Mouse (Mus musculus) liver, adult 2 months (tissue): ENCODE measurements at regions not wholly inside any gene's neighbourhood (a gene's known extent, or its start where the extent isn't known, plus 50 kb on each side); places are given as distances from the start of the nearest gene placed in this dataset.

Source experiments
- DNase-seq: peaks from one replicate; pipeline ENCODE4 v3.0.0-alpha.2; 2011; ENCODE audit warnings: low read depth, low spot score; ENCODE audit errors: extremely low read depth
- H3K27ac ChIP-seq: fragments of 200-500 bp; replicated peaks from 2 replicates; pipeline ENCODE4 v1.5.1; 2012; ENCODE audit warnings: low read depth, mild to moderate bottlenecking, control low read depth, inconsistent platforms, low read length; ENCODE audit not compliant: insufficient read depth
- H3K27me3 ChIP-seq: fragments of 200-500 bp; 2 replicates; pipeline ENCODE4 v1.6.1; 2012; ENCODE audit warnings: mild to moderate bottlenecking, moderate library complexity, low read length, inconsistent platforms; ENCODE audit not compliant: control insufficient read depth, insufficient read depth
- H3K36me3 ChIP-seq: fragments of 200-500 bp; 2 replicates; pipeline ENCODE4 v1.6.1; 2012; ENCODE audit warnings: low read length, inconsistent platforms; ENCODE audit not compliant: control insufficient read depth, insufficient read depth
- H3K4me1 ChIP-seq: fragments of 200-500 bp; 2 replicates; pipeline ENCODE4 v1.6.1; 2011; ENCODE audit warnings: low read length; ENCODE audit not compliant: control insufficient read depth, insufficient read depth
- H3K4me3 ChIP-seq: fragments of 200-500 bp; 2 replicates; pipeline ENCODE4 v1.5.1; 2011; ENCODE audit warnings: low read depth, mild to moderate bottlenecking, control low read depth, low read length, moderate library complexity; ENCODE audit not compliant: insufficient read depth
- H3K79me2 ChIP-seq: fragments of 200-500 bp; 2 replicates; pipeline ENCODE4 v1.6.1; 2012; ENCODE audit warnings: inconsistent platforms, mild to moderate bottlenecking, low read length, moderate library complexity; ENCODE audit not compliant: control insufficient read depth, insufficient read depth
- H3K9ac ChIP-seq: fragments of 200-500 bp; 2 replicates; pipeline ENCODE4 v1.6.1; 2012; ENCODE audit warnings: low read depth, mild to moderate bottlenecking, control low read depth, inconsistent platforms, low read length
- CTCF ChIP-seq: fragments of 200-500 bp; IDR thresholded peaks from 2 replicates; pipeline ENCODE4 v1.5.1; 2011; ENCODE audit warnings: low read depth, low read length, control low read depth
- POLR2A ChIP-seq: fragments of 200-500 bp; IDR thresholded peaks from 2 replicates; pipeline ENCODE4 v1.6.1; 2011; ENCODE audit warnings: low read length, control low read depth; ENCODE audit not compliant: insufficient read depth; ENCODE audit errors: extremely low read depth
- WGBS: fragments of 180-500 bp; shearing (Covaris S2); methylation state at CpG from one replicate; pipeline ENCODE4 v1.1.7; 2018; 5-methylcytosine and 5-hydroxymethylcytosine counted together

GRCm38 (mm10) chr5:118888131-118888530 lies 327.7 kb downstream of the Med13l start:
- Histone ChIP-seq H3K27ac (no peak overlapping the region), H3K36me3 (no peaks in the 10 kb centered on the region), H3K79me2 (no peaks in the 10 kb centered on the region), H3K4me3 (no peak overlapping the region), H3K4me1 (no peaks in the 10 kb centered on the region), H3K27me3 (no peaks in the 10 kb centered on the region), H3K9ac (no peak overlapping the region)
- 83% methylated on average over 11 of the region's 11 CpGs for WGBS
- DNase-seq: no peak
- no peak for TF ChIP-seq POLR2A
- no peak for TF ChIP-seq CTCF

DNA sequence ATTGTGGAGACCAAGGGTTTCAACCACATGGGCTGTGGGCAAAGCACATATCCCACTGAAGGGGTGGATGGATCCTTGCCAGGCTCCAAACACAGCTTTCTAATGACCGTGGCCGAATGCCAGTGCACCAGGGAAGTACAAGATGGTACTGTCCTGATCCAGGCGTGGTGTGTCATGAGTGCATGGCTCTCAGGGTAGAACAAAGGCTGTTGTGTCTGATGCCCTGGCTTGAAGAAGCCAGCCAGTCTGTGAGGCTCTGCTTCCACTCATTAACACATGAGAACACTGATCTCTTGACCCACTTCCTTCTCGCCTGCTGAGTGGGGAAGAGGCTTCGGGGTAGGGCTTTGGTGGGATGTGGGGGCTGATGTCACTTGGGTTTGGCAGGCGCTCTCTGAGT lies 330.7 kb downstream of the Med13l start:
- Histone ChIP-seq H3K9ac (no peak overlapping the region), H3K27ac (no peak overlapping the region), H3K4me3 (no peak overlapping the region), H3K4me1 (no peaks in the 10 kb centered on the region), H3K27me3 (no peaks in the 10 kb centered on the region), H3K36me3 (no peaks in the 10 kb centered on the region), H3K79me2 (no peaks in the 10 kb centered on the region)
- TF ChIP-seq CTCF (no peak), POLR2A (no peak)
- DNase-seq: no peak
- 85% methylated on average over 6 of the region's 6 CpGs for WGBS

GRCm38 (mm10) chr5:118908224-118908623 lies 347.7 kb downstream of the Med13l start:
- no peak overlapping the region for H3K27ac ChIP-seq
- H3K9ac ChIP-seq: no peak overlapping the region
- no peaks in the 10 kb centered on the region for H3K4me1 ChIP-seq
- no peaks in the 10 kb centered on the region for H3K36me3 ChIP-seq
- H3K4me3 ChIP-seq: no peak overlapping the region
- H3K79me2 ChIP-seq: no peaks in the 10 kb centered on the region
- 81% methylated on average over 7 of the region's 7 CpGs for WGBS
- no peak for DNase-seq
- TF ChIP-seq CTCF: no peak
- TF ChIP-seq POLR2A: no peak
- no peaks in the 10 kb centered on the region for H3K27me3 ChIP-seq

GRCm38 (mm10) chr5:118909756-118910155 lies 349.3 kb downstream of the Med13l start:
- H3K4me1 ChIP-seq: no peaks in the 10 kb centered on the region
- no peaks in the 10 kb centered on the region for H3K79me2 ChIP-seq
- H3K9ac ChIP-seq: no peak overlapping the region
- H3K27me3 ChIP-seq: no peaks in the 10 kb centered on the region
- no peaks in the 10 kb centered on the region for H3K36me3 ChIP-seq
- H3K27ac ChIP-seq: no peak overlapping the region
- DNase-seq: no peak
- 71% methylated on average over 6 of the region's 6 CpGs for WGBS
- TF ChIP-seq POLR2A (no peak), CTCF (no peak)
- H3K4me3 ChIP-seq: no peak overlapping the region

- DNase-seq: no peak
- Histone ChIP-seq H3K4me1 (no peaks in the 10 kb centered on the region), H3K27me3 (no peaks in the 10 kb centered on the region), H3K4me3 (no peak overlapping the region), H3K9ac (no peak overlapping the region), H3K79me2 (no peaks in the 10 kb centered on the region), H3K36me3 (no peaks in the 10 kb centered on the region), H3K27ac (no peak overlapping the region)
- WGBS: 86% methylated on average over 6 of the region's 6 CpGs
- no peak for TF ChIP-seq POLR2A
- TF ChIP-seq CTCF: no peak
Measured at GRCm38 (mm10) chr5:118914191-118914750, 353.8 kb downstream of the Med13l start.

- Histone ChIP-seq H3K4me1 (no peaks in the 10 kb centered on the region), H3K36me3 (no peaks in the 10 kb centered on the region), H3K79me2 (no peaks in the 10 kb centered on the region), H3K9ac (no peak overlapping the region), H3K27ac (no peak overlapping the region), H3K27me3 (no peaks in the 10 kb centered on the region), H3K4me3 (no peak overlapping the region)
- no peak for DNase-seq
- TF ChIP-seq CTCF (no peak), POLR2A (no peak)
- 86% methylated on average over 7 of the region's 7 CpGs for WGBS
Measured at GRCm38 (mm10) chr5:118923357-118923756, 362.9 kb downstream of the Med13l start.
